Mouse (Mus musculus) retina, postnatal 1 day (tissue): Measurements from ENCODE around the gene Ccdc27.

ENCODE experiments used
- DNase-seq: peaks from one replicate; pipeline ENCODE4 v3.0.0-alpha.2; 2012

Gene Ccdc27

DNA sequence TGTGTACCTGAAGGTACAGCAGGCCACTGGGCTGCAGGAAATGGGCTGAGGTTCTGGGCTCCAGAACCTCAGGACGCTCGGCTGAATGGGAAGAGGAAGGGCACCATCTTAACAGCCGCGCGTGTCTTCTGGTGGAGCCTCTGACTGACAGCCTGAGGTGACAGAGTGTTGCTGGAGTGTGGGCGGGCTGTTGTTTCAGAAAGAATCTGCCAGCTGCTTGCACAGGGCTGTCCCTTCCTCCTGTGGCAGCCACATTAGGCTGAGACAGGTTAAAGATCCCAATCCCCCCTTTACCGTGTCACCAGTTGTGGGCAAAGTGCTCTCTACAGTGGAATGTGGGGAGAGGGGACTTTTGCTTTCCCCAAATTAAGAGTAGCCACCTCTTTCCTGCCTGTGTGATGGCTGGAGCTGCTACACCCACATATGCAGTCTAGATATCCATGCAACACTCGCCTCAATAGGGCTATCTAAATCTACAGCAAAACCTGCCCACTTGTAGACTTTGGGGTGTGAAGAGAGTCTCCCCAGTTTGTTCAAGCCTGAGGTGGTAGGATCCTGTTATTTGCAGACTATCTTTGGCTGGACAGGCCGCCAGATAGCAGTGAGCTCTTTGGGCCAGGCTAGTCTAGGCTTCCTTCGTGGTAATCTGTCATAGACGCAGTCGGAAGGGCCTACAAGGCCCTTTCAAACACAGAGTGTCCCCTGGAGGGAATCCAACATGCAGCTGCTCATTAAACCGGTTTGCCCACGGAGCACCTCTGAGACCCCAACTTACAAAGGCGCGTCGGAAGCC lies 17.6 kb downstream of the Ccdc27 start:
- DNase-seq: peak; percentile 23

DNA sequence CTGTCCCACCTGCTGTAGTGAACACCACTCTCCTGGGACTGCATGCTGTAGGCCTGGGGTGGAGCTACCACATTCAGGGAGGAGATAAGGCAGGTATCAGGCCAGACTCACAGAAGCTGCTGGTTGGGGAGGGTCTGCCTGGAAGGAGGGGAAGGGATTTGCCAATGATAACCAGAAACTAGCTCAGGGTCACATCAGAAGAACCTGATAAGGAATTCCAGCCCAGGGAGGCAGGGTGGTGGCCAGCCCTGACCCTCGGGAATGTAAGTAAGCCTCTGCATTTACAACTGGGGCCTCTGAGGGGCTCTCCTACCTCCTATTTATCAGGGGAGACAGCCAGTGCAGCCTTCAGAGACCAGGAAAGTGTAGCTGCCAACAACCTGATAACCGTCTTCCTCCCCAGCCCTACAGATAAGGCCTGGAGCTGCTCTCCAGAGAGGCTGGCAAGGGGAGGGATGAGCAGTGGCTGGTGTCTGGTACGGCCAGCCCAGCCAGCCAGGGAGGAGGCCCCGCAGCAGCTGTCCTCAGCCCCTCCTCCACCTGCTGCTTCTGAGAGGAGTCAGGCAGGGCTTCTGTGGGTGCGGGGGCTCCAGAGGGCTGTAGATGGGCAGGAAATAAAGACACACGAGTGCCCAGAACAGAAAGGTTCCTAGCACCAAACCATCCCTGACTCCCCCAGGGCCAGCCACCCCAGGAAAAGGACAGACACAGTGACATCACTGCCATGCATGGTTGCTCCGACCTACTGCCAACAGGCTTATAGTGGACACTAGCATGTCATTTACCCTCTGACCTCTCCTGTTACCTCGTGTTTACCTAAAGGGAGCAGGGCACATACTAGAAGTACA lies 18.5 kb downstream of the Ccdc27 start:
- DNase-seq: peak; percentile 19

DNA sequence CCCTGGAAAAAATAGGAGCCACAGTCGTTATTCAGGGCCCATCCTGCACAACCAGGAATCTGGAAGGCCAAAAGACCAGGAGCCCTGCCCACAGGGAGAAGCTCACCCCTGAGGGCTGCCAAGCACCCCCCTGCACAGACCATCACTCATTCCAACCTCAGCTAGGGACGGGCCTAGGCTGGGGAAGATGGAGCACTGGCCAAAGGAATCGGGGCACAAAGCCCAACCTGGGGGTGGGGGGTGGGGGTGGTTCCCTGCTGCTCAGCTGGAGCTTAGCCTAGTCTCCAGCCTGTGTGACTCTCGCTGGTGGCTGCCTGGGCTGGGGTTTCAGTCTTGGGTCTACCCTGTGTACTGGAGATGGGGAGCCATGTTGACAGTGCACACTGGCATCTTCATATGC lies 19.6 kb downstream of the Ccdc27 start:
- no peak for DNase-seq

DNA sequence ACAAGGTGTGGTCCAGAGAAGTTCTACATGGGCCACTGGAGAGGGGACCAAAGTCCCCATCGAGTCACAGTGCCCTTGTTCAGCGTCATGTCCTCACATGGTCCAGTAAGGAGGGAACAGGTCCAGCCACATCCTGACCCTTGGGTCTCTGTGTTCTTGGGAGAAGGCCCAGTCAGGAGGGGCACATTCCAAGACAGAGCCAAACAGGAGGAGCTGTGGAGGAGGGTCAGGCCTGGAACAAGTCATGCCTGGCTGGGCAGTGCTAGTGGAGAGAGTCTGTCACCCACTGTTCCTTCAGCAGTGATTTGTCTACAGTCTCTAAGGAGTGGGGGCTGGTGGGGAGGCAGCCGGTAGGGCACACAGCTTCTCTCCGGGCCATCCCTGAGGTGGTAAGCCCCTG lies 20.1 kb downstream of the Ccdc27 start:
- DNase-seq: no peak

DNA sequence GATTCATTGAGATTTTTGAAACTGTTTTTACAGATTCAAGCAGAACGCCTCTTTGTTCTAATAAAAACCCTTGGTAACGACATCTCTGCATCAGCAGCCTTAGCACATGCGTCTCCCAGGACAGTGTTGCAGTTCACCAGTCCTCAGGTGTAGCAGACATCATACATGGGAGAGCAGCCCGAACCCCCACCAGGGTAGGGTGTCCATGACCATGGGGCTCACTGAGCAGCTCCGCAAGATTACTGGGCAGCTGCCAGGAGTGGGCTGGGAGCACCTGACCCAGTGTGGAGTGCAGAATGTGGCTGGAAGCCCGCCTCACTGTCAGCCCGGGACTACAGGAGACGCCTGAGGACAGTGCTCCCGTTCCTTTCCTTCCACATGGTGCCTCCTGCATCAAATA lies 21.0 kb downstream of the Ccdc27 start:
- DNase-seq: no peak

DNA sequence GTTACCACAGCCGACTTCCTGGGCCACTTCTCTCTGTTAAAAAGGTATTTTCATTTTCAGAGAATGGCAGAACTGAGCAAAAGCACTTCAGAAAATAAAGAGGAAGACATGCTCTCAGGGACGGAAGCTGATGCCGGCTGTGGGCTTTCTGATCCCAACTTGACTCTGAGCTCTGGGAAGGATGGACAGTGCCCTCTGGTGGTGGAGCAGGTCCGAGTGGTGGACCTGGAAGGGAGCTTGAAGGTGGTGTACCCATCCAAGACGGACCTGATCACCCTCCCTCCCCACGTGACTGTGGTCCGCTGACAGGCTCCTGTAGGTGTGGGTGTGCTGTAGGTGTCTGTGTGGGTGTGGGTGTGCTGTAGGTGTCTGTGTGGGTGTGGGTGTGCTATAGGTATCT lies 22.9 kb downstream of the Ccdc27 start:
- peak; percentile 36 for DNase-seq

- DNase-seq: no peak
Measured at GRCm38 (mm10) chr4:154015476-154015875, 27.0 kb downstream of the Ccdc27 start.

- DNase-seq: peak; percentile 42
Measured at GRCm38 (mm10) chr4:154012132-154012882, 30.2 kb downstream of the Ccdc27 start.

- peak; percentile 94 for DNase-seq
Measured at GRCm38 (mm10) chr4:154011646-154012089, 30.8 kb downstream of the Ccdc27 start, which contains the start of gene Lrrc47. Gene Lrrc47 (plus strand): TSS chr4:154011731.

DNA sequence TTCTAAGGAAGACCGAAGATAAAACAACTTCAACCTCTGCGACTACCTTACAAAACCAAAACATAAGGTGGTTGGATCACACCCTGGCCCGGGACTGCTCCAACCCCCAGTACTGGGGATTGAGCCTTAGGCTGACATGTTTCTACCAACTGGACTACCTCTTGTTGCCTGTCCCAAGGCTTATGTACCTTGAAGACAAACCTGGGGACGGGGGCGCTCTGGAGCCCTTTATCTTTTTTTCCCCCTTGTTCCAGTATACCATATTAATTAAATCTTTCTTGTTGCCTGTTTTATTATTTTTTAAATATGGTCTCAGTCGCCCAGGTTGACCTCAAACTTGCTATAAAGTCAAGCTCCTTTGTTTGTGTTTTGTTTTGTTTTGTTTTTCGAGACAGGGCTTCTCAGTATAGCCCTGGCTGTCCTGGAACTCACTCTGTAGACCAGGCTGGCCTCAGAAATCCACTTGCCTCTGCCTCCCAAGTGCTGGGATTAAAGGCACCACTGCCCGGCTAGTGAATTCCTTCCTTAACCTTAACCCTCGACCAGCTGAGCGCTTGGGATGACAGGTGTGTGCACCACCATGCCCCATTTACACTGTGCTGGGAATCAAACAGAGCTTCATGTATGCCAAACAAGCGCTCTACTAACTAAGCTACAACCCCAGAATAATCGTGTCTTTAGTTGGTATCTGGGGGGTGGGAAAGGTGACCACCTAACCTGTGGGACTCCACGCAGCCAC lies 31.4 kb downstream of the Ccdc27 start:
- DNase-seq: no peak

GRCm38 (mm10) chr4:154007759-154008158 lies 34.7 kb downstream of the Ccdc27 start:
- DNase-seq: no peak

DNA sequence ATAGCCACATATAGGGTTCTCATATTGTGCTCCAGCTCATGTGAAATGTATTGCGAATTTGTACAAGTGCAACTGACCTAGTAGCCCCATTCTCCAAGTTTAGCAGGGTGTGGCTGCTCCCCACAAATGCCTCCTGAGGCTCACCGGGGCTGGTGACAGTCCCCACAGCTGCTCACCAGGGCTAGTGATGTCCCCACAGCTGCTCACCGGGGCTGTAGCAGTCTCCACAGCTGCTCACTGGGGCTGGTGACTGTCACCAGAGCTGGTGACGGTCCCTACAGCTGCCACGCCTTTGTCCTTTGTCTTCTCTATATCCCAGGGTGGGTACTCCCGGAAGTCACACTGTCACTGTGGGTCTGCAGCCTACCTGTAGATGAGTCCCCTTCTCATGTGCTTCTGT lies 36.2 kb downstream of the Ccdc27 start:
- DNase-seq: no peak

DNA sequence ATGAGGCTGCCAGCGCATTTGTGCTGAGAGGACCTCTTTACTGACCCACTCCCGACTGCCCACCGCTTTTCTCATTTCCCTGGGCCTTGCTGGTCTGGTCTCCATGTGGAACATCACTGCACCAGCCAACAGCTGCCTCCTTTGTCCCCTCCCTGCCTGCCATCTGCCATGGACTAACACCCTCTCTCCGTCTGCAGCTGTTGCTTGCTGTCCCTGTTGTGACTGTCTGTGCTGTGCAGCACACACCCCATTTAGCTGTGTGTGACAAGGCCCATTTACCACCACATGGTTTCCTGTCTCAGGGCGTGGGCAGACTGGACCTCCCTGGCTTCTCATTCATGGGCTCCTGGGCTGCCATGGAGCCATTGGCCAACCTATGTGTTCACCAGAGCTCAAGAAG lies 37.0 kb downstream of the Ccdc27 start:
- DNase-seq: peak; percentile 21

- DNase-seq: no peak
Measured at GRCm38 (mm10) chr4:153993505-153993904, 49.0 kb downstream of the Ccdc27 start.

DNA sequence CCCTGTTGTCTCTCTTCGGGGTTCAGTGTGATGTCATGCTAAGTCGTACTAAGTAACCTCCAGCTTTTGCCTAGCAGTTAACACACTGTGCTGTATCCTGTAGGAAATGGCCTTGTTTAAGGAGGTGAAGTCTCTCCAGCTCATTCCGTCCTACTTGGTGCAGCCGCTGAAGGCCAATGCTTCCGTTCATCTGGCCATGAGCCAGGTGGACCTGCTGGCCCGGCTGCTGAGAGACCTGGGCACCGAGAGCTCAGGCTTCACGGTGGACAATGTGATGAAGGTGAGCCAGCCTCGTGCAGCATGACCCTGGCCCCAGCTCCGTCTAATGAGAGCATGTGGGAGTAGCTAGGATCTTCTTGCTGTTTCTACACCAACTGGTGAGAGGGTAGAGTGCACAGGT lies 49.8 kb downstream of the Ccdc27 start:
- DNase-seq: no peak

- no peak for DNase-seq
Measured at GRCm38 (mm10) chr4:153980470-153980869, 62.0 kb downstream of the Ccdc27 start.

DNA sequence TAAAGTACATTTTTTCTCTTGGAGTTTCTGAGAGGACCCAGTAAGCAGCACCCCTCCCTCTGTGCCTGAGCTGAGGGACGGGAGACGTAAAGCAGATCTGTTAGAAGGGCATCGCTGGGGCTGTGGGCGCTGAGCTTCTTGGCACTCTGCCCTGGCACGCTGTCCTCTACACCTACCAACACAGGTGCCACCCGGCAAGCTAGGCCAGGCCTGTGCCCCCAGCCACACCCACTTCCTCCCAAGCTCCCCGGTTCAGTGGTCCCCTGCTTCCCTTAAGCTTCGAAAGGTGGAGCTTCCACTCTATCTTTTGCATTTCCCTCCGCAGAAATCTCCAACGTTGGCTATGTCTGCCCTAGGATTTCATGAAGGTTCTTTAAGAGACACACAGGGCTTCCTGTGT lies 63.2 kb downstream of the Ccdc27 start:
- no peak for DNase-seq
